Mouse (Mus musculus) bone marrow macrophage, adult 2 months (primary cell): ENCODE results near the gene Noct.

Experiments used
- CTCF ChIP-seq: IDR thresholded peaks from 2 replicates; pipeline ENCODE4 v1.5.1; 2012; ENCODE audit warnings: low read depth, mild to moderate bottlenecking, low read length, moderate library complexity
- POLR2A ChIP-seq: IDR thresholded peaks from 2 replicates; pipeline ENCODE4 v1.6.1; 2012; ENCODE audit warnings: mild to moderate bottlenecking, low read depth, low read length, borderline replicate concordance

DNA sequence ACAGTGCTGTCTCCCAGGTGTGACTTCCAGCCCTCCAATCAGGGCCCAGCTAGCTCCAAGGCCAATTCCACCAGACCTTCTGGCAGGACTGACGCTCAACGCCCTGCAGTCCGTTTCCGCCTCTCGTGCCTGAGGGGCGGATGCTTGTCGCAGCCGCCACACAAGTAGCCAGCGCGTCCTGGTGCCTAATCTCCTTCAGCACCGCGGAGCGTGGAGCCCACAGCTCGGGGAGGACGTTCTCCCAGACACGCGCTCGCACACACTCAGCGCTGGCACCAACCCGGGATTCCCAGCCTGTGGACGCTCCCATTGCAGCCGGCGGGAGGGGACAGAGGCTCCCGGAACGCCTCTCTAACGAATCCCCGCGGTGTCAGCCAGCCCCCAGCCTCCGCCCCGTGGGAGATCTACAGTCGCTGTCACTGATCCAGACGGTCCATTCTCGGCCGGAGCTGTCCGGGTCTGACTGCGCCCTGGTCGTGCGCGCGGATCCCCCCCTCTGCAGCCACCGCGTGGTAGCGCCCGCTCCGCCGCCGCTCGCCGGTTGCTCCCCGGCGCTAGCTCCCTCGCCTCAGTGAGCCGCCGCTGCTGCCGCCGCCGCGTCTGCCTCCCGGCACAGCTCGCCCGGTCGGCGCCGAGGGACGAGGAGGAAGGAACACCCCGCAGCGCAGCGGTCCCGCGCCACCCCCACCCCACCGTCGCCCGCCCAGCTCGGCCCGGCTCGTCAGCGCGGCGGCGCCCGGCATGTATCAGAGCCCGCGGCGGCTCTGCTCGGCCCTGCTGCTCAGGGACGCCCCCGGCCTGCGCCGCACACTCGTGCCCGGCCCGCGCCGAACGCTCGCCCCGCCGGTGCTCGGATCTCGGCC, at the start of gene Noct:
- TF ChIP-seq CTCF: no peak
- TF ChIP-seq POLR2A: no peak
